Mouse (Mus musculus): ENCODE data around the gene Arhgef3. TPM values are rescaled to one million over a fixed set of nuclear protein-coding genes. Genes with fewer than 3 reads are reported as not detected.

The Arhgef3 gene
- 91.2 TPM for total RNA-seq (2023)

GRCm38 (mm10) chr14:27114362-27115274 is at the start of gene Arhgef3:
Gene Arhgef3, plus strand, starts transcription at chr14:27114899.

GRCm38 (mm10) chr14:27428573-27428972 is 313.9 kb downstream of the Arhgef3 start, which contains the start of gene Fam208a:
Gene Fam208a, plus strand, starts transcription at chr14:27428834.

Other genes with a start within 250 kb of the Arhgef3 start
- gene Asb14, start 220.3 kb upstream of the Arhgef3 start, total RNA-seq (2023) = not detected
- gene Appl1, start 143.7 kb upstream of the Arhgef3 start, total RNA-seq (2023) = 45.6 TPM
- gene Hesx1, start 120.5 kb upstream of the Arhgef3 start, total RNA-seq (2023) = not detected
- gene Il17rd, start 76.0 kb upstream of the Arhgef3 start, total RNA-seq (2023) = 1.4 TPM

Measured in CD8-positive naive resting alpha-beta T cell, adult 57 days (primary cell).